Mouse (Mus musculus): ENCODE measurements around the gene Nelfa. TPM values are rescaled to one million over a fixed set of nuclear protein-coding genes. Genes with fewer than 3 reads are reported as not detected.

Nelfa gene
- 5.2 TPM for polyA plus RNA-seq (2014; fragmentation: Illumina TruSeq; extraction: RNeasy Lipid Tissue Mini Kit (QIAGEN cat#74804))

DNA sequence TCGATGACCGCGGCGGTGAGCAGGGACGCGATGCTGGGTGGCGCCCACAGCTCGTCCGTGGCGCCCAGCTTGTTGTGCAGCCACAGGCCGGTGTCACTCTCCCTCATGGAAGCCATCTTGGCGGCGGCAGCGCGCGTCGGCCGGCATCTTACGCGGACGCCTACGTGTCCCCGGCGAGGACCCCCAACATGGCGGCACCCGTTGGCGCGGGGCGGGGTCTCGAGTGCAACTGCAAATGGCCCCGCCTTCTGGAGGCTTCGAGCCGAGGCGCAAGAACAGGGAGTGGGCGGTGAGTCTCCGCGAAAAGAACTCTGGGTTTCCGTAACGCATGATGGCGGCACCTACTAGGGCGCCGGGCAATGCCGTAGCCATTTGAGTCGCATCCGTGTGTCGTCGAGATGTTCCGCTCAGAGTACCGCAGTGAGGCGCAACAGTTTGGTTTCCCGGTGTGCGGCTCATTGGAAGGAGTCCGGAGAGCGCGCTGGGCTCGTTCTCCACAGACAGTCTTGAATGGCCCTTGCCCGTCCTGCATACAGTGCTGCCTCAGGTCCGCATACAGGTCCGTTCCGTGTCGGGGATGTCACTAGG, at the start of gene Nelfa:
Gene Nelfa (minus strand): TSS at position 294 of the 588 bp plus-strand sequence.

GRCm38 (mm10) chr5:33983309-33984121, 47.3 kb upstream of the Nelfa start, which contains the start of gene Gm1673:
Gm1673 (plus strand) TSS chr5:33983433.

Other genes starting within 250 kb of the Nelfa start
- 0.43 TPM for gene Fgfr3, start 214.7 kb downstream of the Nelfa start, polyA plus RNA-seq (2014; fragmentation: Illumina TruSeq; extraction: RNeasy Lipid Tissue Mini Kit (QIAGEN cat#74804))
- gene Letm1, start 153.6 kb downstream of the Nelfa start, polyA plus RNA-seq (2014; fragmentation: Illumina TruSeq; extraction: RNeasy Lipid Tissue Mini Kit (QIAGEN cat#74804)), result 7.2 TPM
- 171 TPM for gene Nsd2, start 115.7 kb downstream of the Nelfa start, polyA plus RNA-seq (2014; fragmentation: Illumina TruSeq; extraction: RNeasy Lipid Tissue Mini Kit (QIAGEN cat#74804))
- not detected for gene Gm1673, start 47.0 kb upstream of the Nelfa start, polyA plus RNA-seq (2014; fragmentation: Illumina TruSeq; extraction: RNeasy Lipid Tissue Mini Kit (QIAGEN cat#74804))
- 0.11 TPM for gene Nat8l, start 59.6 kb upstream of the Nelfa start, polyA plus RNA-seq (2014; fragmentation: Illumina TruSeq; extraction: RNeasy Lipid Tissue Mini Kit (QIAGEN cat#74804))
- gene Poln, start 233.0 kb upstream of the Nelfa start, polyA plus RNA-seq (2014; fragmentation: Illumina TruSeq; extraction: RNeasy Lipid Tissue Mini Kit (QIAGEN cat#74804)), result 1.0 TPM
- gene Haus3, start 233.1 kb upstream of the Nelfa start, polyA plus RNA-seq (2014; fragmentation: Illumina TruSeq; extraction: RNeasy Lipid Tissue Mini Kit (QIAGEN cat#74804)), result 117 TPM